Mouse (Mus musculus) spleen, adult 2 months (tissue): ENCODE results near the gene Stat5a.

Source experiments
- CTCF ChIP-seq: fragments of 200-500 bp; IDR thresholded peaks from 2 replicates; pipeline ENCODE4 v1.5.1; 2011; ENCODE audit warnings: mild to moderate bottlenecking, inconsistent platforms; ENCODE audit not compliant: insufficient read depth, insufficient read length, insufficient replicate concordance; ENCODE audit errors: extremely low read depth
- POLR2A ChIP-seq: fragments of 200-500 bp; IDR thresholded peaks from 2 replicates; pipeline ENCODE4 v1.6.1; 2011; ENCODE audit warnings: low read depth, low read length, inconsistent platforms

GRCm38 (mm10) chr11:100892435-100892834, 33.3 kb downstream of the Stat5a start:
- no peak for TF ChIP-seq CTCF
- TF ChIP-seq POLR2A = no peak
